Mouse (Mus musculus): ENCODE data around the gene Rab44. TPM values are rescaled to one million over a fixed set of nuclear protein-coding genes. Genes with fewer than 3 reads are reported as not detected.
A peak's percentile ranks its signal among the peaks of the same experiment; 100 is the strongest.

The Rab44 gene
- polyA plus RNA-seq, 1 experiment: 1.5 TPM

DNA sequence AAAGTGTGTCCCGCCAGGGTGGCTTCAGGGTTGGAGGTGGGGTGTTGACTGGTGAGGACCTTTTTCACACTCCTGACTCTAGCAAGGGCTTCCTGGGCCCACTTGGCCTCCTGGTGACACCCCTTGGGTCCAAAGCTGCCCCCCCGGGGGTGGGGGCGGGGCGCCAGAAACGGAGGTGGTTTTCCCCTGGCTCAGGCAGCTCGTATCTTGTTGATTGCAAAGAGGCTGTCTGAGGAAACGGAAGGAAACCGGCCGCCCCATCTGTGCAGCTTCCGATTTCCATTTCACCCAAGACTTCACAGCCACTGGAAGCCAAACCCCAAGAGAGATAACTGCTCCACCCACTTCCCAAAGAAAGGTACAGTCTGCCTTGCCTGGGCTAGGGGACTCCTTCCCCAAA, 58.1 kb downstream of the Rab44 start:
- no peaks in the 10 kb centered on the region; the same call in 1 of the 2 replicates for H3K4me1 ChIP-seq (ENCODE audit: control insufficient read depth, insufficient read depth, low read length)
- no peak overlapping the region for H3K4me3 ChIP-seq (ENCODE audit: insufficient read depth, low read length)
- no peak overlapping the region for H3K27ac ChIP-seq (ENCODE audit: insufficient read depth, low read depth, low read length)
- no peak for TF ChIP-seq POLR2A (IDR thresholded peaks at IDR 0.05; ENCODE audit: borderline replicate concordance, low read depth, low read length)

DNA sequence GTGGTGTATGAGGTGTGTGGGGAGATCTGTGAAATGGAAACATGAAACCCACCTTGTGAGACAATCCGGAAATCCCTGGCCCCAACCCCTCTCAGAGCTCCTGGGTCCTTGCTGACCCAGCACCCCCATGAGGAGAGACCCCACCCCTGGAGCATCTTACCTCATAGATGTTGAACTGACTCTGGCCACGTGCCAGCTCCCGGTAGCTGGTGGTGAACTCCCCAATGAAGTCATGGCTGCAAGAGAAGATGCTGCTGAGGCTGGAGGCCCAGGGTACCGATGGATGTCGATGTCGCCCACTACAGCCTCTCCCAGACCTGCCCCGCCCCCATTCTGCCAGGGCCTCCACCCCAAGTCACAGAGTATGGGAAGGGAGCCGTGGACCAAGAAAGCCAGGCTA, 59.2 kb downstream of the Rab44 start:
- H3K4me3 ChIP-seq (ENCODE audit: insufficient read depth, low read length): no peak overlapping the region
- no peaks in the 10 kb centered on the region; the same call in 1 of the 2 replicates for H3K4me1 ChIP-seq (ENCODE audit: control insufficient read depth, insufficient read depth, low read length)
- H3K27ac ChIP-seq (ENCODE audit: insufficient read depth, low read depth, low read length): no peak overlapping the region
- TF ChIP-seq CTCF (IDR thresholded peaks at IDR 0.05; ENCODE audit: low read depth, low read length): no peak
- TF ChIP-seq POLR2A (IDR thresholded peaks at IDR 0.05; ENCODE audit: borderline replicate concordance, low read depth, low read length): no peak

DNA sequence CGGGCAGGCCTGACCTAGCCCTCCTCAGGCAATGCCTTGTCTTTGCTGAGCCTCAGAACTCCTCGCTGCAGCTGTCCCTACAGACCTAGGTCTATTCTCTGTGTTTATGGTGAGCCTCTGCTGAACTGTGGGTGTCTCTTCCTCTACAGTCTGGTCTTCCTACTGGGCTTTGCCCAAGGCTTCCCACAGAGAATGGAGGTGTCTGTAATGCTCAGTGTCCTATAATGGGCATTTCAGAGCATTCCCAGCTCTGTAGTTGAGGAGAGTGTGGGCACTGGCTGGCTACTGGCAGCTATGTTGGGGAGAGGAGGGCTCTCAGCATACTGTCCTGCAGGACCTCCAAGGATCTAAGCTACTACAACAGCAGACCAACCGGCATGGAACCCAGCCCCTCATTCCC, 61.7 kb downstream of the Rab44 start:
- Histone ChIP-seq H3K4me3 (ENCODE audit: insufficient read depth, low read length) (no peak overlapping the region), H3K27ac (ENCODE audit: insufficient read depth, low read depth, low read length) (no peak overlapping the region), H3K4me1 (ENCODE audit: control insufficient read depth, insufficient read depth, low read length) (no peaks in the 10 kb centered on the region; the same call in 1 of the 2 replicates)
- TF ChIP-seq POLR2A (IDR thresholded peaks at IDR 0.05; ENCODE audit: borderline replicate concordance, low read depth, low read length): no peak
- no peak for TF ChIP-seq CTCF (IDR thresholded peaks at IDR 0.05; ENCODE audit: low read depth, low read length)

DNA sequence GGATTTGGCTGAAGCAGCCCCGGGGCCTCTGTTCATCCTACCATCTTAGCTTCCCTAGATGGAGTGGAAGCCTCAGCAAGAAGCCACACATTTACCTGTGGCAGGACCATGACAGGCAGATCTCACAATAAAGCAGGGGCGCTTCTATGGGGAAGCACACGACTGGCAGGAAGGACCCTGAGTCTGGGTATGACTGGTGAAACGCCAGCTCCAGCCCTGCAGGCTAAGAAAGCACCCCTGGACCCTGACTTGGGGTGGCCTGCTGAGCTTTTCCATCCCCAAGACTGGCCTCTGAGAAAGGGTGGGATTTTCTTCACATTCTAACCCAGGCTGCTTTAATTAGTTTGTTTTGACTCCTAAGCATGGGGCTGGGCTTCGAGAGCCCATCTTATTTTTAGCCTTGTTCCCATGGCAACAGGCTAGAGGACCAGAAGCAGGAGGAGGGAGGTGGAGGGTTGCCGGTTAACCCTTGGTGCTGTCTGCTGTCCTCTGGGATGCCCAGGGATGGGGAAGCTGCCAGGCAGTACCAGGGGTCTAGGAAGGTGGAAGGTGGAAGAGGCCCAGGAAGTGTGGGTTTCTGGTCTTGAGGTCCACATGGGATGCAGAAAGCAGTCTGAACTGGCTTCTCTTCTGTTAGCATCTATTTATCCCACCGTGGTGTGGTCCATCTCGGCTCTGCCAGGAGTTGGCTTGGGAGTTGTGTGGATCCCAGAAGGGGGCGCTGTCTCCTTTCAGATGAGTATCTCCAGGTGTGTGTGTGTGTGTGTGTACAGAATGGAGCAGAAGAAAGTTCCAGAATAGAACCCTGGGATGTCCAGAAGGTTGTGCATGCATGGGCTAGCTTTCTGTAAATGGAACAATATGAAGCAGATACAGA, 62.7 kb downstream of the Rab44 start:
- TF ChIP-seq POLR2A (IDR thresholded peaks at IDR 0.05; ENCODE audit: borderline replicate concordance, low read depth, low read length) (no peak), CTCF (IDR thresholded peaks at IDR 0.05; ENCODE audit: low read depth, low read length) (peak; percentile 53)
- H3K4me1 ChIP-seq (ENCODE audit: control insufficient read depth, insufficient read depth, low read length): no peaks in the 10 kb centered on the region; the same call in 1 of the 2 replicates
- no peak overlapping the region for H3K4me3 ChIP-seq (ENCODE audit: insufficient read depth, low read length)
- no peak overlapping the region for H3K27ac ChIP-seq (ENCODE audit: insufficient read depth, low read depth, low read length)

DNA sequence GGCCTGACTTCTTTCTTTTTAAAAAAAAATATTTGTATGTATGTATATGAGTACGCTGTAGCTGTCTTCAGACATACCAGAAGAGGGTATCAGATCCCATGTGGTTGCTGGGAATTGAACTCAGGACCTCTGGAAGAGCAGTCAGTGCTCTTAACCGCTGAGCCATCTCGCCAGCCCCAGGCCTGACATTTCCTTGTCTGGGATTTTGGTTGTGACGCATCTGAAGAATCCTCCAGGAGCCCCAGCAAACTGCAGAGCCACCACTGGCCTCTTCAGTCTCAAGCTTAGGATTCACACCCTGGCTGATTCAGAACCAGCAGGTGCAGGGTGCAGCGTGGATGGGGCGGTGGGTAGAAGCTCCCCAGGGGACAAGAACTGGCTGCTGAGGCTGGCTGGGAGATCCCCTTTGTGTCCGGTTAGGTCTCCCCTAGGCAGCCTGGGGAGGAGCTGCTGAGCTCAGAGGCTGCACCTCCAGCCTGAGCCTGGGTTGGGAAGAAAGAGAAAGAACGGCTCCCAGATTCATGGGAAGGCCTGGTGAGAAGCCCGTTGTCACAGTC, 64.6 kb downstream of the Rab44 start:
- H3K27ac ChIP-seq (ENCODE audit: insufficient read depth, low read depth, low read length): no peak overlapping the region
- no peak overlapping the region for H3K4me3 ChIP-seq (ENCODE audit: insufficient read depth, low read length)
- no peaks in the 10 kb centered on the region for H3K4me1 ChIP-seq (ENCODE audit: control insufficient read depth, insufficient read depth, low read length)
- TF ChIP-seq CTCF (IDR thresholded peaks at IDR 0.05; ENCODE audit: low read depth, low read length): no peak
- no peak for TF ChIP-seq POLR2A (IDR thresholded peaks at IDR 0.05; ENCODE audit: borderline replicate concordance, low read depth, low read length)

DNA sequence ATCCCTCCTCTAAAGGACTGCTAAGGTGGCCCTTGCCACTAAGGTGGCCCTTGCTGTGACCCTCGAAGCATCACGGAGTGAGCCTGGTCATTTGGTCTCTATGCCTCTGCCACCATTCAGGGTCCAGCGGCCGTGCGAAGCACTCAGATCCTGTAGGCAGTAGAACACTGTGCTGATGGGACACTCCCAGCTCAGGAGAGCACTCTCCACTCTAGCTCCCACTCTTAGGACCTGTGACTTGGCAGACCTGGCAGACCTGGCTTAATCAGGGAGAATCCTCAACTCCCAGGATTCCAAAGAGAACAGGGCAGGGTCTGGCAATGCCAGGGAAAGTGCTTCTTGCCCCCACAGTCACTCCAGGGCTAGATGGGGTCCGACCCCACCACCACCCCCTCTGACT, 66.0 kb downstream of the Rab44 start:
- TF ChIP-seq POLR2A (IDR thresholded peaks at IDR 0.05; ENCODE audit: borderline replicate concordance, low read depth, low read length) (no peak), CTCF (IDR thresholded peaks at IDR 0.05; ENCODE audit: low read depth, low read length) (no peak)
- Histone ChIP-seq H3K4me3 (ENCODE audit: insufficient read depth, low read length) (no peak overlapping the region), H3K4me1 (ENCODE audit: control insufficient read depth, insufficient read depth, low read length) (no peaks in the 10 kb centered on the region), H3K27ac (ENCODE audit: insufficient read depth, low read depth, low read length) (no peak overlapping the region)

DNA sequence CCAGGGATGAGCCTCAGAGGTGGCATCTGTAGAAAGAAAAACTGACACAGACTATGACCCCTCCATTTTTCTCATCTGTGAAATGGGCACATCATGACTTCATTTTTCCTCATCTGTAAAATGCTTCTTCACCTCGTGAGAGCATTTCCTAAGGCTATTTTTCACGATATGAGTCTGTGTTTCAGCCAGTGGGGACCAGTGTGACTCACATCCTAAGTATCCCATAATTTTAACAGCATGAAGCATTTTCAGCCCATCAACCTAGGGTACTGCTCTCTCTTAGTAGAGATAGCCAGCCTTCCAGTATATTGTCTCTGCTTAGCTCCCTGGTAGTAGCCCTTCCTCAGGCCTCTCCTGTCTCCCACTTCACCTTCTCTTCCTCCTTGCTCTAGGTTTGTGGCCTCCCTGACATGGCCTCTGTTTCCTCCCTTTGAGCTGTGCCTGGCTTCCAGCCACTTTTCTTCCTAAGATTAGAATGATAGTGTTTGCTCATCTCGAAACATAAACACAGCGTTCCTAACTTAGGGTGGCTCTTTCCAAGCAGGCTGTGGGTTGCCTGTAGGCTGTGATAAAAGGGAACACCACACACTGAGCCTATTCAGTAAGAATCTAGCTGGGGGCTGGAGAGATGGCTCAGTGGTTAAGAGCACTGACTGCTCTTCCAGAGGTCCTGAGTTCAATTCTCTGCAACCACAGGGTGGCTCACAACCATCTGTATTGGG, 66.6 kb downstream of the Rab44 start:
- TF ChIP-seq POLR2A (IDR thresholded peaks at IDR 0.05; ENCODE audit: borderline replicate concordance, low read depth, low read length) (no peak), CTCF (IDR thresholded peaks at IDR 0.05; ENCODE audit: low read depth, low read length) (no peak)
- Histone ChIP-seq H3K4me3 (ENCODE audit: insufficient read depth, low read length) (no peak overlapping the region), H3K4me1 (ENCODE audit: control insufficient read depth, insufficient read depth, low read length) (no peaks in the 10 kb centered on the region), H3K27ac (ENCODE audit: insufficient read depth, low read depth, low read length) (no peak overlapping the region)

DNA sequence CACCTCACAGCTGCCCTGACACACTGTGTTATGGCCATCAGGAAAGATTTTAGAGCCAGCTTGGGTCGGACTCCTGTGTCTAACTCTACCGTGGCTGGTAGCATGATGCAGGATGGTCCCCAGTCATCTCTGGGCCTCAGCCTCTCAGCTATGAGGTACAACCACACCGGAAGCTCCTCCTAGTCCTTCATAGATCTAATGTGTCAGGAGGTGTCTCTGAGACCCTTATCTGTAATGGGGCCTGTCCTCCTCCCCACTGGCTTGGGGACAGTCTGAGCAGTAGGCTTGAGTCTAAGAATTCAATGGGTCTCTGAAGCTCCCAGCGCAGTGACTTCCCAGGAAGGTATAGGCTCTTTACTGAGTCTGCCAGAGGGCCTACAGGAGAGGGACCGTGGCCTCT, 67.8 kb downstream of the Rab44 start:
- no peaks in the 10 kb centered on the region for H3K4me1 ChIP-seq (ENCODE audit: control insufficient read depth, insufficient read depth, low read length)
- H3K27ac ChIP-seq (ENCODE audit: insufficient read depth, low read depth, low read length): no peak overlapping the region
- H3K4me3 ChIP-seq (ENCODE audit: insufficient read depth, low read length): no peak overlapping the region
- TF ChIP-seq POLR2A (IDR thresholded peaks at IDR 0.05; ENCODE audit: borderline replicate concordance, low read depth, low read length): no peak
- no peak for TF ChIP-seq CTCF (IDR thresholded peaks at IDR 0.05; ENCODE audit: low read depth, low read length)

DNA sequence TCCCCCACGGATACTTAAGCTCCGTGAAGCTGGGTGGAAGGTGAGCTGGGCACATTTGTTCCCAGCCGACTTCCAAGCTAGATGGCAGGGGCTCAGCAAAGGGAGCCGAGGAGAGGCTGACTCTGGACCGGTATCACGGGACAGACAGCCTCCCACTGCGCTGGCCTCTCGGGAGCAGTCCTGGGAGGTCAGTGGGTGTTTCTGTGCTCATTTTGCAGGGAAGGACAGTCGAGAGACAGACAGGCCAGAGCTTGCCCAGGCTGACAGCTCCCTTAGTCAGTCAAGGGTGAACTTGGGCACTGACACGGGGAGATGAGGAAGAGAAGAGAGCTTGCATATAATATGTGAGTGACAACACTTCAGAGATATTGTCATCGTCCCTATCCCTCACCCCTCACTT, 69.2 kb downstream of the Rab44 start:
- Histone ChIP-seq H3K27ac (ENCODE audit: insufficient read depth, low read depth, low read length) (no peak overlapping the region), H3K4me1 (ENCODE audit: control insufficient read depth, insufficient read depth, low read length) (no peaks in the 10 kb centered on the region), H3K4me3 (ENCODE audit: insufficient read depth, low read length) (no peak overlapping the region)
- TF ChIP-seq CTCF (IDR thresholded peaks at IDR 0.05; ENCODE audit: low read depth, low read length) (no peak), POLR2A (IDR thresholded peaks at IDR 0.05; ENCODE audit: borderline replicate concordance, low read depth, low read length) (no peak)
